Mouse (Mus musculus) heart, postnatal 0 days (tissue): ENCODE data around the gene Dgkz.

Source experiments
- CTCF ChIP-seq: IDR thresholded peaks from 2 replicates; pipeline ENCODE4 v1.5.1; 2016; ENCODE audit warnings: antibody characterized with exemption, control low read depth, low read depth
- EP300 ChIP-seq: IDR thresholded peaks from 2 replicates; pipeline ENCODE4 v1.6.1; 2016; ENCODE audit warnings: antibody characterized with exemption, low read depth

DNA sequence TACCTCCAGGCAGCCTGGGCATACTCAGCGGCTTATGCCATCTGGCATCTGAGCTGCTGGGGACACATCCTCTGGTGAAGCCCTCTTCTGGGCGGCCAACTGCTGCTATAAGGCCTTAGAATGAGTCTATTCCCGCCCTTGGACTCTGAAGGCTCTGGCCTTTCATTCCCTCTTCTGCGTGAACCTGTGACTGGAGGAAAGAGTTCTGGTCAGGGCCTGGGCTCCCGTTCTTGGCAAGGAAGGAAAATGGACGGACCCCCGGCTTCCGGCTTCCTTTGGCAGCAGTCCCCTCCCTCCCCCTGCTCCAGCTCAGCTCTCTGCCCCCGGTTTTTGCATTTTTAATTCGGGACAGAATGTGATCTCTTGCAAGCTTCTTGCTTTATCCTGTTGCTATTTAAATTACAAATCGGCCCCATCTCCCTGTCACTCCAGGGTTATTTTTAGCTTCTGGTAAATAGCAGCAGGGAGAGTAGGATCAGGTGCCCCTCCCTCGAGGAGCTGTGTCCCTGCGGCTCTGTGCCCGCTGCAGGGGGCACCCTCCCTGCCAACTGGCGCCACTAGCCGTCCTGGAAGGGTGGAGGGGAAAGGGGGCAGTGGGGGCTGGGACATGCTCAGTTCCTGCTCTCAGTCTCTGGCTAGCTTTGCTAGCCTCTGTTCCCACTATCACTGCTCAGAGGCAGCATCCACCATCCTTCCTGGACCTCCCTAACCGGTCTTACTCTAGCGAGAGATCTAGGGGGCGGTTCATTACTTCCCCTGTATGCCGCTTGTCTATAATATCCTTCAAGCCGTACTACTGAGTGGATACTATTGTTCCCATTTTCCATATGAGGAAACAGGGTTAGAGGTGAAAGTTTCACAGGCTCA lies 4.2 kb downstream of the Dgkz start:
- TF ChIP-seq CTCF (no peak), EP300 (no peak)
